ENCODE assay signal across 11 mouse cellular contexts in the genomic region with DNA sequence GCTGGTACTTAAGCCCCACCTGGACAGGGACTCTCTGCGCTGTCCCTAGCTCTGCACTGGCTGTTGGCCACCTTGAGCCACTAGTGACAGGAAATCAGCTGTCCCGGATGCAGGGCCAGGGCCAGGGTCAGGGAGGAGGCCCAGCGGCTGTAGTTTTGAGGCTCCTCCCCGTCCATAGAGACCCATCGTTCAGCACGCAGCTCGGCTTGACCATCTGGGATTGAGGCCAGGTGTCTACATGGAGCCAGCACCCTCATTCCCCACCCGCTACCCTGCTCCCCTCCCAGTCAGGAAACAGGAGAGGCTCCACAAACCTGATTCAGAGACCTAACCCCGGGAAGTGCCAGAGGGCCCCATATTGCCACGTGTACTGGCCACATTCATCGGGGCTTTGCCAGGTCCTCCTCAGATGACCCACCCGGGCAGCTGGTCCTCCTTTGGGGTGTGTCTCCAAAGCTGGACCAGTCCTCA. TPM values are rescaled to one million over a fixed set of nuclear protein-coding genes. Genes with fewer than 3 reads are reported as not detected.
DNase-seq lines count a peak whose midpoint lies in the region; ATAC-seq lines count a peak whose summit lies in the region.
"Had no signal": no experiment of that assay in that cellular context is flagged by ENCODE, and none has a peak within 500 bp of the region (broad histone marks: within the 10 kb centered on the region; RNA-seq: fewer than 3 reads in every experiment).

No protein-coding gene starts in this region.

- peaks cover 52% of the 10 kb centered on the region for H3K4me1 ChIP-seq in heart, embryonic 12.5 days (replicated peaks)
- peaks cover 29% of the 10 kb centered on the region for H3K4me1 ChIP-seq in kidney, embryonic 14.5 days (ENCODE audit: control insufficient read depth, insufficient read depth, low read length)
- peaks cover 33% of the 10 kb centered on the region for H3K4me1 ChIP-seq in forebrain, embryonic 15.5 days

- 48% methylated on average over 12 of the region's 12 CpGs for WGBS in heart, embryonic 12.5 days
- 32% methylated on average over 12 of the region's 12 CpGs for WGBS in kidney, embryonic 14.5 days
- 78% methylated on average over 12 of the region's 12 CpGs for WGBS in forebrain, embryonic 15.5 days

- no peak overlapping the region for H3K4me2 ChIP-seq in heart, embryonic 12.5 days
- no peak overlapping the region for H3K4me2 ChIP-seq in kidney, embryonic 14.5 days (replicated peaks; ENCODE audit: low read depth, low read length)
- H3K4me2 ChIP-seq in forebrain, embryonic 15.5 days (replicated peaks) = no peak overlapping the region
- H3K4me2 ChIP-seq: intestine, embryonic 15.5 days had no signal

- no peak overlapping the region for H3K9ac ChIP-seq in heart, embryonic 12.5 days
- H3K9ac ChIP-seq in kidney, embryonic 14.5 days (ENCODE audit: low read depth, low read length) = 0 out of 2 replicates have a peak overlapping the region, but pooled peaks have one; percentile 7
- H3K9ac ChIP-seq in forebrain, embryonic 15.5 days (replicated peaks) = no peak overlapping the region
- H3K9ac ChIP-seq: intestine, embryonic 15.5 days had no signal

- H3K4me3 ChIP-seq in heart, embryonic 12.5 days = no peak overlapping the region
- no peak overlapping the region for H3K4me3 ChIP-seq in kidney, embryonic 14.5 days (ENCODE audit: low read length)
- H3K4me3 ChIP-seq in forebrain, embryonic 15.5 days = no peak overlapping the region
- H3K4me3 ChIP-seq: intestine, embryonic 15.5 days; midbrain, embryonic 10.5 days had no signal

- no peak for ATAC-seq in heart, embryonic 12.5 days (ENCODE audit: insufficient number of reproducible peaks, low FRiP score)
- ATAC-seq in kidney, embryonic 14.5 days (ENCODE audit: low FRiP score, low TSS enrichment) = no peak
- ATAC-seq in forebrain, embryonic 15.5 days (replicated peaks) = no peak
- ATAC-seq: intestine, embryonic 15.5 days had no signal

- H3K27ac ChIP-seq in heart, embryonic 12.5 days (ENCODE audit: poor library complexity, severe bottlenecking) = no peak overlapping the region
- H3K27ac ChIP-seq in kidney, embryonic 14.5 days (ENCODE audit: low read depth, low read length) = no peak overlapping the region
- H3K27ac ChIP-seq in forebrain, embryonic 15.5 days (replicated peaks) = no peak overlapping the region
- H3K27ac ChIP-seq: intestine, embryonic 15.5 days; midbrain, embryonic 10.5 days had no signal

- peak; percentile 99 for DNase-seq in heart, adult 11 months
- peak; percentile 82 for DNase-seq in gastrocnemius, postnatal 10 days
- peak; percentile 65 for DNase-seq in lung, postnatal 14 days
- no peak for DNase-seq in spleen, adult 18-20 months
- no peak for DNase-seq in spleen, adult 12 weeks (ENCODE audit: low spot score)

- H3K36me3 ChIP-seq in heart, embryonic 12.5 days = no peaks in the 10 kb centered on the region
- no peaks in the 10 kb centered on the region for H3K36me3 ChIP-seq in kidney, embryonic 14.5 days (ENCODE audit: control insufficient read depth, insufficient read depth, low read length)
- no peaks in the 10 kb centered on the region for H3K36me3 ChIP-seq in forebrain, embryonic 15.5 days
- H3K36me3 ChIP-seq: intestine, embryonic 15.5 days; midbrain, embryonic 10.5 days had no signal

- no peaks in the 10 kb centered on the region for H3K27me3 ChIP-seq in heart, embryonic 12.5 days (replicated peaks)
- H3K27me3 ChIP-seq in kidney, embryonic 14.5 days (ENCODE audit: control insufficient read depth, insufficient read depth, low read length) = no peaks in the 10 kb centered on the region
- H3K27me3 ChIP-seq in forebrain, embryonic 15.5 days = no peaks in the 10 kb centered on the region
- H3K27me3 ChIP-seq: CH12.LX; intestine, embryonic 15.5 days had no signal

- H3K9me3 ChIP-seq in heart, embryonic 12.5 days (replicated peaks) = no peaks in the 10 kb centered on the region
- H3K9me3 ChIP-seq in kidney, embryonic 14.5 days (ENCODE audit: control insufficient read depth, low read length) = no peaks in the 10 kb centered on the region
- no peaks in the 10 kb centered on the region for H3K9me3 ChIP-seq in forebrain, embryonic 15.5 days
- H3K9me3 ChIP-seq: intestine, embryonic 15.5 days; midbrain, embryonic 10.5 days had no signal

RNA-seq across cellular contexts. Expression of gene Morn1, which starts 54.5 kb away (rescaled TPM):
- polyA plus RNA-seq in heart, embryonic 12.5 days (2016; fragmentation: Nextera tagmentation; extraction: Ambion mirVana) = 3.1 and 3.9 TPM in 2 replicates
- total RNA-seq in gastrocnemius, postnatal 10 days (2021) = 1 to 10 TPM; 2.6 to 4.3 TPM
- 5.8 and 6.9 TPM in 2 replicates for polyA plus RNA-seq in kidney, embryonic 14.5 days (2014; fragmentation: Nextera tagmentation; extraction: Ambion mirVana)
- 8.8 and 8.9 TPM in 2 replicates for polyA plus RNA-seq in forebrain, embryonic 15.5 days (2015; fragmentation: Nextera tagmentation; extraction: Ambion mirVana)

RNA-seq across cellular contexts. Expression of gene Rer1, which starts 54.6 kb away (rescaled TPM):
- 136 and 144 TPM in 2 replicates for polyA plus RNA-seq in heart, embryonic 12.5 days (2016; fragmentation: Nextera tagmentation; extraction: Ambion mirVana)
- total RNA-seq in gastrocnemius, postnatal 10 days (2021) = 10 to 100 TPM; 49.0 to 58.1 TPM
- polyA plus RNA-seq in kidney, embryonic 14.5 days (2014; fragmentation: Nextera tagmentation; extraction: Ambion mirVana) = 167 and 180 TPM in 2 replicates
- polyA plus RNA-seq in forebrain, embryonic 15.5 days (2015; fragmentation: Nextera tagmentation; extraction: Ambion mirVana) = 127 TPM in 2 replicates

Comparison
In these comparisons a context has a peak if more than half of its experiments do, and no peak if none do; other contexts are left out.
1. DNase-seq: peak in heart, adult 11 months (single experiment), gastrocnemius, postnatal 10 days (single experiment) and lung, postnatal 14 days (single experiment); none in spleen, adult 18-20 months (0 of 2) and spleen, adult 12 weeks (single experiment).